Mouse (Mus musculus) forebrain, embryonic 11.5 days (tissue): ENCODE results near the gene Cldn3. TPM values are rescaled to one million over a fixed set of nuclear protein-coding genes. Genes with fewer than 3 reads are reported as not detected.

ENCODE experiments used
- ATAC-seq: fragments of 200-750 bp; cut with Nextera tagmentation; replicated peaks from 2 replicates; pipeline ENCODE4 v1.8.0; 2017; ENCODE audit warnings: moderate TSS enrichment; ENCODE audit not compliant: low FRiP score
- DNase-seq: peaks from one replicate; pipeline ENCODE4 v3.0.0-alpha.2; 2017; ENCODE audit warnings: low spot score
- H3K27ac ChIP-seq: fragments of 300-500 bp; sonication (generic); 2 replicates; pipeline ENCODE4 v1.5.1; 2014; ENCODE audit warnings: low read depth, low read length
- H3K27me3 ChIP-seq: fragments of 300-500 bp; sonication (generic); 2 replicates; pipeline ENCODE4 v1.6.1; 2014; ENCODE audit warnings: mild to moderate bottlenecking, low read length, mixed read lengths; ENCODE audit not compliant: control insufficient read depth, insufficient read depth
- H3K36me3 ChIP-seq: fragments of 300-500 bp; sonication (generic); 2 replicates; pipeline ENCODE4 v1.6.1; 2014; ENCODE audit warnings: mild to moderate bottlenecking, low read length, moderate library complexity, mixed read lengths; ENCODE audit not compliant: control insufficient read depth, insufficient read depth
- H3K4me1 ChIP-seq: fragments of 300-500 bp; sonication (generic); replicated peaks from 2 replicates; pipeline ENCODE4 v1.6.1; 2014; ENCODE audit warnings: low read length, mixed read lengths; ENCODE audit not compliant: control insufficient read depth, insufficient read depth
- H3K4me2 ChIP-seq: fragments of 300-500 bp; sonication (generic); 2 replicates; pipeline ENCODE4 v1.6.1; 2014; ENCODE audit warnings: low read depth, mild to moderate bottlenecking, low read length, moderate library complexity, mixed read lengths; ENCODE audit not compliant: severe bottlenecking
- H3K4me3 ChIP-seq: fragments of 300-500 bp; sonication (generic); 2 replicates; pipeline ENCODE4 v1.5.1; 2014; ENCODE audit warnings: low read depth, low read length
- H3K9ac ChIP-seq: fragments of 300-500 bp; sonication (generic); 2 replicates; pipeline ENCODE4 v1.6.1; 2014; ENCODE audit warnings: low read length
- H3K9me3 ChIP-seq: fragments of 300-500 bp; sonication (generic); 2 replicates; pipeline ENCODE4 v1.6.1; 2016; ENCODE audit warnings: low read length, mixed read lengths; ENCODE audit not compliant: control insufficient read depth
- WGBS: fragments of 180-500 bp; shearing (Covaris S2); extraction: QIAGEN DNeasy Blood & Tissue Kit; methylation state at CpG from one replicate; pipeline ENCODE4 v1.1.7; 2014; 5-methylcytosine and 5-hydroxymethylcytosine counted together
- polyA plus RNA-seq: library from polyadenylated mRNA; unstranded; fragments of >200 nt; fragmentation: Nextera tagmentation; extraction: Ambion mirVana; gene quantifications from 2 replicates; pipeline ENCODE4 v1.2.1, GENCODE M21; 2014

Gene Cldn3
- polyA plus RNA-seq, 1 experiment from 2014 or later = 4.4 TPM

- no peaks in the 10 kb centered on the region for H3K27me3 ChIP-seq
- no peak overlapping the region for H3K27ac ChIP-seq
- no peak for DNase-seq
- no peak for ATAC-seq
- 58% methylated on average over 18 of the region's 18 CpGs for WGBS
- peaks cover 5% of the 10 kb centered on the region; the same call in 1 of the 2 replicates for H3K4me1 ChIP-seq
- no peak overlapping the region for H3K4me2 ChIP-seq
- no peaks in the 10 kb centered on the region for H3K36me3 ChIP-seq
- no peaks in the 10 kb centered on the region for H3K9me3 ChIP-seq
- H3K9ac ChIP-seq = no peak overlapping the region
- no peak overlapping the region for H3K4me3 ChIP-seq
Measured at GRCm38 (mm10) chr5:135029007-135029854, 43.2 kb downstream of the Cldn3 start.

GRCm38 (mm10) chr5:135032581-135032980, 46.6 kb downstream of the Cldn3 start:
- ATAC-seq = no peak
- Histone ChIP-seq H3K9me3 (no peaks in the 10 kb centered on the region; the same call in 1 of the 2 replicates), H3K27ac (no peak overlapping the region), H3K9ac (no peak overlapping the region), H3K4me2 (no peak overlapping the region), H3K36me3 (no peaks in the 10 kb centered on the region), H3K4me1 (no peaks in the 10 kb centered on the region), H3K27me3 (no peaks in the 10 kb centered on the region), H3K4me3 (no peak overlapping the region)
- WGBS = 92% methylated on average over 5 of the region's 5 CpGs
- DNase-seq = no peak

- ATAC-seq = no peak
- Histone ChIP-seq H3K9ac (no peak overlapping the region), H3K36me3 (no peaks in the 10 kb centered on the region), H3K4me3 (no peak overlapping the region), H3K4me1 (no peaks in the 10 kb centered on the region), H3K27me3 (no peaks in the 10 kb centered on the region), H3K9me3 (no peaks in the 10 kb centered on the region; the same call in 1 of the 2 replicates), H3K27ac (no peak overlapping the region), H3K4me2 (no peak overlapping the region)
- WGBS = 100% methylated on average over 2 of the region's 2 CpGs
- no peak for DNase-seq
Measured at GRCm38 (mm10) chr5:135034593-135034992, 48.6 kb downstream of the Cldn3 start.

GRCm38 (mm10) chr5:135035608-135036359, 49.8 kb downstream of the Cldn3 start:
- Histone ChIP-seq H3K27ac (no peak overlapping the region), H3K4me3 (no peak overlapping the region), H3K36me3 (no peaks in the 10 kb centered on the region), H3K4me1 (no peaks in the 10 kb centered on the region), H3K4me2 (no peak overlapping the region), H3K27me3 (no peaks in the 10 kb centered on the region), H3K9ac (no peak overlapping the region), H3K9me3 (no peaks in the 10 kb centered on the region; the same call in 1 of the 2 replicates)
- WGBS = 62% methylated on average over 18 of the region's 18 CpGs
- no peak for DNase-seq
- ATAC-seq = no peak

Other genes starting within 250 kb of the Cldn3 start
- gene Eln, start 238.9 kb upstream of the Cldn3 start, polyA plus RNA-seq = 1.3 and 2.2 TPM in 2 replicates
- not detected in 2 replicates for gene Tmem270, start 79.5 kb upstream of the Cldn3 start, polyA plus RNA-seq
- gene Cldn13, start 70.7 kb upstream of the Cldn3 start, polyA plus RNA-seq = 3.6 and 3.8 TPM in 2 replicates
- 7.3 and 10.4 TPM in 2 replicates for gene Mettl27, start 53.8 kb upstream of the Cldn3 start, polyA plus RNA-seq
- 5.6 and 7.0 TPM in 2 replicates for gene Cldn4, start 39.3 kb upstream of the Cldn3 start, polyA plus RNA-seq
- 38.9 and 39.1 TPM in 2 replicates for gene Abhd11, start 22.9 kb downstream of the Cldn3 start, polyA plus RNA-seq
- 11.2 and 14.9 TPM in 2 replicates for gene Stx1a, start 37.3 kb downstream of the Cldn3 start, polyA plus RNA-seq
- 26.2 and 27.1 TPM in 2 replicates for gene Dnajc30, start 78.0 kb downstream of the Cldn3 start, polyA plus RNA-seq
- 142 and 148 TPM in 2 replicates for gene Bud23, start 78.7 kb downstream of the Cldn3 start, polyA plus RNA-seq
- 13.3 and 14.2 TPM in 2 replicates for gene Vps37d, start 92.1 kb downstream of the Cldn3 start, polyA plus RNA-seq
- gene Mlxipl, start 103.7 kb downstream of the Cldn3 start, polyA plus RNA-seq = 2.4 and 3.1 TPM in 2 replicates
- 24.5 and 25.8 TPM in 2 replicates for gene Tbl2, start 163.4 kb downstream of the Cldn3 start, polyA plus RNA-seq
- 43.8 and 46.8 TPM in 2 replicates for gene Bcl7b, start 182.1 kb downstream of the Cldn3 start, polyA plus RNA-seq
- gene Baz1b, start 201.1 kb downstream of the Cldn3 start, polyA plus RNA-seq = 76.3 and 83.6 TPM in 2 replicates